ENCODE assay signal across 27 mouse cellular contexts in the genomic region with DNA sequence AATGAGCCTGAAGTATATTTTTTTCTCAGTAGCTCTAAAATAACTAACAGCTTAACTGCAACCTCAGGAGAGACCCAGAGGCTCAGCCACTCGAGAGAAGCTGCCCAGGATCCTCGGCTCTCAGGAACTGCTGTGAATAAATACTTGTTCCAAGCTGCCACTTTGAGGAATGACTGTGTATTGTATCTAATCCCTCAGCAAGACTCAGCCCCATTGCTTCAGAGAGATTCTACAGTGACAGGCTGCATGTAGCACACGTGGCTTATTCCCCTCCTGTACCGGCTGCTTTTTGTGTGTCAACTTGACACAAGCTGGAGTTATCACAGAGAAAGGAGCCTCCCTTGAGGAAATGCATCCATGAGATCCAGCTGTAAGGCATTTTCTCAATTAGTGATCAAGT.
DNase-seq lines count a peak whose midpoint lies in the region; ATAC-seq and TF ChIP-seq lines count a peak whose summit lies in the region.
"Had no signal": no experiment of that assay in that cellular context is flagged by ENCODE, and none has a peak within 500 bp of the region (broad histone marks: within the 10 kb centered on the region; RNA-seq: fewer than 3 reads in every experiment).

No protein-coding gene starts in this region.

- no peak for TF ChIP-seq CTCF in stomach, postnatal 0 days (IDR thresholded peaks at IDR 0.05; ENCODE audit: low read depth)

- no peak overlapping the region for H3K9ac ChIP-seq in intestine, embryonic 15.5 days
- H3K9ac ChIP-seq in stomach, embryonic 14.5 days (replicated peaks; ENCODE audit: low read depth, low read length), result no peak overlapping the region
- no peak overlapping the region for H3K9ac ChIP-seq in stomach, postnatal 0 days (ENCODE audit: low read length)
- no peak overlapping the region for H3K9ac ChIP-seq in midbrain, embryonic 13.5 days (replicated peaks)
- H3K9ac ChIP-seq: forebrain, postnatal 0 days; heart, embryonic 12.5 days; heart, embryonic 15.5 days; hindbrain, embryonic 14.5 days had no signal

- no peaks in the 10 kb centered on the region for H3K9me3 ChIP-seq in heart, embryonic 10.5 days
- H3K9me3 ChIP-seq in intestine, embryonic 15.5 days, result no peaks in the 10 kb centered on the region
- no peaks in the 10 kb centered on the region for H3K9me3 ChIP-seq in stomach, embryonic 14.5 days (ENCODE audit: control insufficient read depth, low read depth, low read length)
- no peaks in the 10 kb centered on the region for H3K9me3 ChIP-seq in stomach, postnatal 0 days (ENCODE audit: control insufficient read depth, low read length)
- H3K9me3 ChIP-seq in midbrain, embryonic 13.5 days, result no peaks in the 10 kb centered on the region
- H3K9me3 ChIP-seq: forebrain, embryonic 10.5 days; G1E; heart, embryonic 12.5 days; heart, embryonic 15.5 days; hindbrain, embryonic 10.5 days had no signal

- peak; percentile 50 for DNase-seq in heart, embryonic 10.5 days (ENCODE audit: low spot score)
- no peak for DNase-seq in heart, adult 18-20 months
- DNase-seq in stomach, postnatal 0 days (ENCODE audit: low spot score), result no peak
- DNase-seq in kidney, adult 18-20 months, result no peak
- DNase-seq: adrenal gland, postnatal 10 days; adrenal gland, postnatal 36 days; B cell, adult 2 months; cerebellum, adult 18-20 months; cerebellum, adult 9-10 months; cerebellum, postnatal 14 days; forebrain, postnatal 0 days; gastrocnemius, postnatal 10 days; gastrocnemius, postnatal 36 days; heart, postnatal 10 days; heart, postnatal 36 days had no signal

- TF ChIP-seq EP300 in stomach, postnatal 0 days (optimal IDR thresholded peaks at IDR 0.05), result no peak

- H3K4me2 ChIP-seq in intestine, embryonic 15.5 days (replicated peaks), result no peak overlapping the region
- no peak overlapping the region for H3K4me2 ChIP-seq in stomach, embryonic 14.5 days (replicated peaks; ENCODE audit: low read depth, low read length)
- no peak overlapping the region for H3K4me2 ChIP-seq in stomach, postnatal 0 days (replicated peaks; ENCODE audit: low read depth)
- H3K4me2 ChIP-seq in midbrain, embryonic 13.5 days (replicated peaks), result no peak overlapping the region
- H3K4me2 ChIP-seq: heart, embryonic 12.5 days; heart, embryonic 15.5 days; hindbrain, embryonic 14.5 days had no signal

- no peak overlapping the region for H3K4me3 ChIP-seq in heart, embryonic 10.5 days
- no peak overlapping the region for H3K4me3 ChIP-seq in intestine, embryonic 15.5 days (replicated peaks)
- H3K4me3 ChIP-seq in stomach, embryonic 14.5 days (ENCODE audit: low read depth, low read length), result no peak overlapping the region
- no peak overlapping the region for H3K4me3 ChIP-seq in stomach, postnatal 0 days (ENCODE audit: low read depth, low read length)
- no peak overlapping the region for H3K4me3 ChIP-seq in midbrain, embryonic 13.5 days (replicated peaks)
- H3K4me3 ChIP-seq: forebrain, embryonic 10.5 days; heart, embryonic 12.5 days; heart, embryonic 15.5 days; hindbrain, embryonic 10.5 days had no signal

- H3K27me3 ChIP-seq in heart, embryonic 10.5 days (ENCODE audit: insufficient read depth, poor library complexity, severe bottlenecking), result no peaks in the 10 kb centered on the region
- no peaks in the 10 kb centered on the region for H3K27me3 ChIP-seq in intestine, embryonic 15.5 days (replicated peaks)
- H3K27me3 ChIP-seq in stomach, embryonic 14.5 days (ENCODE audit: control insufficient read depth, insufficient read depth, low read length), result no peaks in the 10 kb centered on the region
- H3K27me3 ChIP-seq in stomach, postnatal 0 days (ENCODE audit: control insufficient read depth, insufficient read depth, low read length), result no peaks in the 10 kb centered on the region
- H3K27me3 ChIP-seq in midbrain, embryonic 13.5 days, result peaks cover 31% of the 10 kb centered on the region
- H3K27me3 ChIP-seq: CH12.LX; heart, embryonic 12.5 days; heart, embryonic 15.5 days; Patski had no signal

- WGBS in heart, embryonic 10.5 days, result 64% methylated on average over 4 of the region's 4 CpGs
- WGBS in intestine, embryonic 15.5 days, result 43% methylated on average over 4 of the region's 4 CpGs
- 20% methylated on average over 4 of the region's 4 CpGs for WGBS in stomach, embryonic 14.5 days
- 22% methylated on average over 4 of the region's 4 CpGs for WGBS in stomach, postnatal 0 days
- WGBS in midbrain, embryonic 13.5 days, result 53% methylated on average over 4 of the region's 4 CpGs

- no peak overlapping the region for H3K27ac ChIP-seq in heart, embryonic 10.5 days
- no peak overlapping the region for H3K27ac ChIP-seq in intestine, embryonic 15.5 days
- H3K27ac ChIP-seq in stomach, embryonic 14.5 days (ENCODE audit: low read length), result no peak overlapping the region
- no peak overlapping the region for H3K27ac ChIP-seq in stomach, postnatal 0 days (replicated peaks)
- H3K27ac ChIP-seq in midbrain, embryonic 13.5 days, result no peak overlapping the region
- H3K27ac ChIP-seq: forebrain, embryonic 10.5 days; heart, embryonic 15.5 days; hindbrain, embryonic 10.5 days; hindbrain, embryonic 14.5 days had no signal

- ATAC-seq in intestine, embryonic 15.5 days, result peak; percentile 56; the same call in 1 of the 2 replicates
- peak; percentile 77; the same call in 1 of the 2 replicates for ATAC-seq in stomach, embryonic 14.5 days (ENCODE audit: insufficient number of reproducible peaks, insufficient read depth, low FRiP score, low read depth)
- peak; percentile 85 for ATAC-seq in stomach, postnatal 0 days (ENCODE audit: low FRiP score, low TSS enrichment)
- no peak for ATAC-seq in midbrain, embryonic 13.5 days
- ATAC-seq: forebrain, embryonic 14.5 days; forebrain, postnatal 0 days; Patski had no signal

- no peaks in the 10 kb centered on the region for H3K36me3 ChIP-seq in heart, embryonic 10.5 days
- H3K36me3 ChIP-seq in intestine, embryonic 15.5 days, result no peaks in the 10 kb centered on the region
- H3K36me3 ChIP-seq in stomach, embryonic 14.5 days (ENCODE audit: control insufficient read depth, insufficient read depth, low read length), result no peaks in the 10 kb centered on the region
- H3K36me3 ChIP-seq in stomach, postnatal 0 days (ENCODE audit: control insufficient read depth, insufficient read depth, low read length), result no peaks in the 10 kb centered on the region
- no peaks in the 10 kb centered on the region for H3K36me3 ChIP-seq in midbrain, embryonic 13.5 days
- H3K36me3 ChIP-seq: forebrain, embryonic 10.5 days; G1E; heart, embryonic 12.5 days; heart, embryonic 15.5 days; hindbrain, embryonic 10.5 days had no signal

- H3K4me1 ChIP-seq in heart, embryonic 10.5 days, result no peaks in the 10 kb centered on the region
- H3K4me1 ChIP-seq in intestine, embryonic 15.5 days (replicated peaks), result no peaks in the 10 kb centered on the region
- peaks cover 14% of the 10 kb centered on the region for H3K4me1 ChIP-seq in stomach, embryonic 14.5 days (ENCODE audit: control insufficient read depth, insufficient read depth, low read length)
- no peaks in the 10 kb centered on the region for H3K4me1 ChIP-seq in stomach, postnatal 0 days (replicated peaks; ENCODE audit: control insufficient read depth, insufficient read depth)
- H3K4me1 ChIP-seq in midbrain, embryonic 13.5 days (replicated peaks), result peaks cover 40% of the 10 kb centered on the region
- H3K4me1 ChIP-seq: heart, embryonic 12.5 days; heart, embryonic 15.5 days had no signal
